In genomic region chr10:79682916-79683582, GRCm38 (mm10) we compare ENCODE assay signal across 7 mouse cellular contexts. TPM values are rescaled to one million over a fixed set of nuclear protein-coding genes. Genes with fewer than 3 reads are reported as not detected.
DNase-seq lines count a peak whose midpoint lies in the region; ATAC-seq and TF ChIP-seq lines count a peak whose summit lies in the region.

No protein-coding gene starts in this region.

- no peak for ATAC-seq in G1E (ENCODE audit: extremely low read depth, insufficient number of reproducible peaks, low FRiP score, poor library complexity, severe bottlenecking)
- ATAC-seq in common myeloid progenitor, adult 5-6 weeks (replicated peaks; ENCODE audit: low read depth, poor library complexity, severe bottlenecking), result 0 out of 2 replicates have a peak, but pooled peaks have one; percentile 11
- ATAC-seq in intestine, embryonic 15.5 days, result no peak
- no peak for ATAC-seq in liver, embryonic 16.5 days (ENCODE audit: low read depth)
- no peak for ATAC-seq in neural tube, embryonic 14.5 days (ENCODE audit: low read depth)

- peaks cover 57% of the 10 kb centered on the region for H3K4me1 ChIP-seq in G1E (ENCODE audit: insufficient read depth, low read depth, low read length)
- H3K4me1 ChIP-seq in intestine, embryonic 15.5 days (replicated peaks), result peaks cover 24% of the 10 kb centered on the region
- peaks cover 33% of the 10 kb centered on the region for H3K4me1 ChIP-seq in liver, embryonic 16.5 days (ENCODE audit: control insufficient read depth, low read depth, low read length)
- H3K4me1 ChIP-seq in neural tube, embryonic 14.5 days (ENCODE audit: control insufficient read depth, insufficient read depth, low read length), result peaks cover 17% of the 10 kb centered on the region

- H3K9me3 ChIP-seq in G1E (replicated peaks), result no peaks in the 10 kb centered on the region
- no peaks in the 10 kb centered on the region for H3K9me3 ChIP-seq in intestine, embryonic 15.5 days
- H3K9me3 ChIP-seq in liver, embryonic 16.5 days (replicated peaks; ENCODE audit: control insufficient read depth, low read length), result no peaks in the 10 kb centered on the region
- no peaks in the 10 kb centered on the region for H3K9me3 ChIP-seq in neural tube, embryonic 14.5 days (ENCODE audit: control insufficient read depth, low read length)

- H3K4me2 ChIP-seq in intestine, embryonic 15.5 days (replicated peaks), result peak overlapping the region; percentile 84
- peak overlapping the region; percentile 95 for H3K4me2 ChIP-seq in liver, embryonic 16.5 days (ENCODE audit: low read depth, low read length)
- peak overlapping the region; percentile 89 for H3K4me2 ChIP-seq in neural tube, embryonic 14.5 days (ENCODE audit: low read depth, low read length)

- H3K4me3 ChIP-seq in G1E (ENCODE audit: low read depth, low read length), result peak overlapping the region; percentile 92
- H3K4me3 ChIP-seq in intestine, embryonic 15.5 days (replicated peaks), result peak overlapping the region; percentile 72
- H3K4me3 ChIP-seq in liver, embryonic 16.5 days (ENCODE audit: low read depth, low read length), result peak overlapping the region; percentile 72
- H3K4me3 ChIP-seq in neural tube, embryonic 14.5 days (ENCODE audit: low read depth, low read length), result peak overlapping the region; percentile 65

- no peak; the same call in 1 of the 2 replicates for TF ChIP-seq CTCF in G1E (IDR thresholded peaks at IDR 0.05; ENCODE audit: low read depth, low read length)

- 4% methylated on average over 10 of the region's 10 CpGs for WGBS in intestine, embryonic 15.5 days
- 1% methylated on average over 10 of the region's 10 CpGs for WGBS in liver, embryonic 16.5 days (ENCODE audit: insufficient replicate concordance)
- 6% methylated on average over 10 of the region's 10 CpGs for WGBS in neural tube, embryonic 14.5 days

- peak overlapping the region; percentile 80 for H3K9ac ChIP-seq in intestine, embryonic 15.5 days
- peak overlapping the region; percentile 86 for H3K9ac ChIP-seq in liver, embryonic 16.5 days (ENCODE audit: low read depth, low read length)
- H3K9ac ChIP-seq in neural tube, embryonic 14.5 days (replicated peaks; ENCODE audit: low read depth, low read length), result peak overlapping the region; percentile 74

- H3K27me3 ChIP-seq in G1E (ENCODE audit: insufficient read depth, low read length), result no peaks in the 10 kb centered on the region
- H3K27me3 ChIP-seq in intestine, embryonic 15.5 days (replicated peaks), result no peaks in the 10 kb centered on the region
- H3K27me3 ChIP-seq in liver, embryonic 16.5 days (ENCODE audit: control insufficient read depth, insufficient read depth, low read depth, low read length), result no peaks in the 10 kb centered on the region; the same call in 1 of the 2 replicates
- H3K27me3 ChIP-seq in neural tube, embryonic 14.5 days (ENCODE audit: control insufficient read depth, insufficient read depth, low read length), result no peaks in the 10 kb centered on the region

- peak overlapping the region; percentile 74 for H3K27ac ChIP-seq in intestine, embryonic 15.5 days
- peak overlapping the region; percentile 80 for H3K27ac ChIP-seq in liver, embryonic 16.5 days (ENCODE audit: low read length)
- H3K27ac ChIP-seq in neural tube, embryonic 14.5 days (ENCODE audit: low read depth, low read length), result no peak overlapping the region; the same call in 1 of the 2 replicates

- DNase-seq in B cell, adult 2 months, result peak; percentile 56 to 57
- peak; percentile 75 for DNase-seq in G1E (ENCODE audit: low spot score)
- peak; percentile 74 for DNase-seq in gastrocnemius, postnatal 25 days

- H3K36me3 ChIP-seq in G1E (replicated peaks), result peaks cover 52% of the 10 kb centered on the region
- peaks cover 29% of the 10 kb centered on the region for H3K36me3 ChIP-seq in intestine, embryonic 15.5 days
- peaks cover 35% of the 10 kb centered on the region for H3K36me3 ChIP-seq in liver, embryonic 16.5 days (ENCODE audit: control insufficient read depth, insufficient read depth)
- peaks cover 28% of the 10 kb centered on the region for H3K36me3 ChIP-seq in neural tube, embryonic 14.5 days (ENCODE audit: control insufficient read depth, insufficient read depth, low read length)

RNA-seq across cellular contexts. Expression of gene Cdc34, which starts 1.1 kb away (rescaled TPM):
- total RNA-seq in G1E (2014; fragmentation: Nextera tagmentation), result 81.7 and 86.7 TPM in 2 replicates
- total RNA-seq in G1E (2017), result 132 and 136 TPM in 2 replicates
- 492 and 603 TPM in 2 replicates for polyA plus RNA-seq in G1E (2012)
- 109 and 113 TPM in 2 replicates for total RNA-seq in common myeloid progenitor, adult 5-6 weeks (2017)
- total RNA-seq in gastrocnemius, postnatal 25 days (2021), result 100 to 1,000 TPM; 329 to 332 TPM
- polyA plus RNA-seq in intestine, embryonic 15.5 days (2015; fragmentation: Nextera tagmentation; extraction: Ambion mirVana), result 137 and 144 TPM in 2 replicates
- 80.5 and 81.5 TPM in 2 replicates for polyA plus RNA-seq in liver, embryonic 16.5 days (2015; fragmentation: Nextera tagmentation; extraction: Ambion mirVana)
- polyA plus RNA-seq in neural tube, embryonic 14.5 days (2014; fragmentation: Nextera tagmentation; extraction: Ambion mirVana), result 69.7 and 74.6 TPM in 2 replicates

RNA-seq across cellular contexts. Expression of gene Gzmm, which starts 5.8 kb away (rescaled TPM):
- total RNA-seq in G1E (2014; fragmentation: Nextera tagmentation), result not detected in 2 replicates
- total RNA-seq in G1E (2017), result 0.33 and 0.46 TPM in 2 replicates
- 0.19 and 0.28 TPM in 2 replicates for polyA plus RNA-seq in G1E (2012)
- total RNA-seq in common myeloid progenitor, adult 5-6 weeks (2017), result 0.96 and 1.6 TPM in 2 replicates
- total RNA-seq in gastrocnemius, postnatal 25 days (2021), result 1 to 10 TPM; 4.0 to 4.4 TPM
- 0.52 and 0.76 TPM in 2 replicates for polyA plus RNA-seq in intestine, embryonic 15.5 days (2015; fragmentation: Nextera tagmentation; extraction: Ambion mirVana)
- 0.15 and 0.22 TPM in 2 replicates for polyA plus RNA-seq in liver, embryonic 16.5 days (2015; fragmentation: Nextera tagmentation; extraction: Ambion mirVana)
- 1.1 and 1.3 TPM in 2 replicates for polyA plus RNA-seq in neural tube, embryonic 14.5 days (2014; fragmentation: Nextera tagmentation; extraction: Ambion mirVana)

RNA-seq across cellular contexts. Expression of gene Tpgs1, which starts 13.9 kb away (rescaled TPM):
- total RNA-seq in G1E (2014; fragmentation: Nextera tagmentation) (13.9 and 20.2 TPM in 2 replicates), G1E (2017) (11.6 and 15.5 TPM in 2 replicates)
- polyA plus RNA-seq in G1E (2012), result 78.0 and 91.9 TPM in 2 replicates
- total RNA-seq in common myeloid progenitor, adult 5-6 weeks (2017), result 5.3 and 9.9 TPM in 2 replicates
- 10 to 100 TPM; 19.1 to 19.6 TPM for total RNA-seq in gastrocnemius, postnatal 25 days (2021)
- polyA plus RNA-seq in intestine, embryonic 15.5 days (2015; fragmentation: Nextera tagmentation; extraction: Ambion mirVana), result 62.8 and 63.0 TPM in 2 replicates
- 19.3 and 19.4 TPM in 2 replicates for polyA plus RNA-seq in liver, embryonic 16.5 days (2015; fragmentation: Nextera tagmentation; extraction: Ambion mirVana)
- 104 and 118 TPM in 2 replicates for polyA plus RNA-seq in neural tube, embryonic 14.5 days (2014; fragmentation: Nextera tagmentation; extraction: Ambion mirVana)

RNA-seq across cellular contexts. Expression of gene Madcam1, which starts 18.7 kb away (rescaled TPM):
- total RNA-seq in G1E (2014; fragmentation: Nextera tagmentation) (not detected in 2 replicates), G1E (2017) (not detected in 2 replicates)
- not detected in 2 replicates for polyA plus RNA-seq in G1E (2012)
- total RNA-seq in common myeloid progenitor, adult 5-6 weeks (2017), result not detected in 2 replicates
- not detected for total RNA-seq in gastrocnemius, postnatal 25 days (2021)
- 23.6 and 28.6 TPM in 2 replicates for polyA plus RNA-seq in intestine, embryonic 15.5 days (2015; fragmentation: Nextera tagmentation; extraction: Ambion mirVana)
- polyA plus RNA-seq in liver, embryonic 16.5 days (2015; fragmentation: Nextera tagmentation; extraction: Ambion mirVana), result 0.16 and 0.24 TPM in 2 replicates
- 0.82 and 1.2 TPM in 2 replicates for polyA plus RNA-seq in neural tube, embryonic 14.5 days (2014; fragmentation: Nextera tagmentation; extraction: Ambion mirVana)

RNA-seq across cellular contexts. Expression of gene Bsg, which starts 21.2 kb away (rescaled TPM):
- total RNA-seq in G1E (2014; fragmentation: Nextera tagmentation) (742 and 832 TPM in 2 replicates), G1E (2017) (308 and 330 TPM in 2 replicates)
- polyA plus RNA-seq in G1E (2012), result 872 and 1,137 TPM in 2 replicates
- total RNA-seq in common myeloid progenitor, adult 5-6 weeks (2017), result 283 and 298 TPM in 2 replicates
- 100 to 1,000 TPM; 513 to 650 TPM for total RNA-seq in gastrocnemius, postnatal 25 days (2021)
- 1,119 and 1,131 TPM in 2 replicates for polyA plus RNA-seq in intestine, embryonic 15.5 days (2015; fragmentation: Nextera tagmentation; extraction: Ambion mirVana)
- polyA plus RNA-seq in liver, embryonic 16.5 days (2015; fragmentation: Nextera tagmentation; extraction: Ambion mirVana), result 924 and 947 TPM in 2 replicates
- polyA plus RNA-seq in neural tube, embryonic 14.5 days (2014; fragmentation: Nextera tagmentation; extraction: Ambion mirVana), result 800 and 802 TPM in 2 replicates
